Mouse (Mus musculus): ENCODE measurements around the gene Gm39566.
"Not testable (repeated sequence)": the region's sequence is repeated elsewhere in the genome, so short reads cannot be mapped to it uniquely, and the experiment has no call there.

The Gm39566 gene

GRCm38 (mm10) chr11:69815155-69815554, at the start of gene Gm39566:
TSS of gene Gm39566 (minus strand) at chr11:69815298.
- in situ Hi-C loops (cut with MseI, MboI) = no loop called here

DNA sequence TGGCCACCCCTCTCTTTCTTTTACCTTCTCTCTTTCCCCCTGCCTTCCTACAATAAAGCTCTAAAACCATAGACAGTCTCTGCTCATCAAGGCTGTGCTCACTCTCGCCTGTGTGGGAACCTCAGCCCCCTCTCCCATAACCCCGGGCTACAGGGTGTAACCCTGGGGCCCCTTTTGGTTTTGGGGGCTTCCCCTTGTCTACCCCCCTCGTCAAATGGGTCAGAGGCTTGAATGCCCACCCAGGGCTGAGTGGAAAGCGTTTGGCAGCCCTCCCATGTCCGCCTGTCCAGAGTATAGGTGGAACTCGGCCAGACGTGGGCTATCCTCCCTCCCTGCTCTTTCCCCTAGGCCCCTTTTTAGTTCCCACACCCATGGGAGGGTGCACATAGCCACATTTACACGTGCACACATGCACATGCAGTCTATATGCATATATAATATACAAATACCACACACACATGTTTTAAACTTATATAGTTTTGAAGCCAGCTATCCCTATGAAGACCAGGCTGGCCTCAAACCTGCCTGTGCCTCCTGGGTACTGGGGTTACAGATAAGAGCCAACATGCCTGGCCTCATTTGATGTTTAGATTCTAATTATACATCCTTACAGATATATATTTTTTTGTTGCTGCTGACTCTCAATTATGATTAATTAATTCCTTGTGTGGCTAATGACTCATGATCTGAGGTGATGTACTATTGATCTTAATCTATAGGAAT, 49.2 kb upstream of the Gm39566 start:
- in situ Hi-C loops (cut with MseI, MboI) = no loop called here

DNA sequence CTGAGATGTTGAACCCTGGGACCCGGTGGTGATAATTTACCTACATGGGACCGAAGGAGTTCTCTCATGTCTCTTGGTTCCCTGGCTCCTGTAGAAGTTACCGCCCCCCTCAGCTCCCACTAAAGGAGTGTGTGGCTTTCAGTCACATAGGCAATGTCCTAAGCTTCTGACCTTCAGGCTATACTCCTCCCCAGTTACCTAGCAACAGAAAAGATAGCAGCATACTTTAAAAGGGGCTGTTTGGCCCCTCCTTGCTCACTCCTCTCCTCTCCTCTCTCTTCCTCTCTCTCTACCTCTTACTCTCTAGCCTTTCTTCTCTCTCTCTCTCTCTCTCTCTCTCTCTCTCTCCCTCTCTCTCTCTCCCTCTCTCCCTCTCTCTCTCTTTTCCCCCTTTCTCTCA, 48.6 kb upstream of the Gm39566 start:
- in situ Hi-C loops (cut with MseI, MboI) = not testable (repeated sequence)

GRCm38 (mm10) chr11:69858113-69858998, 43.3 kb upstream of the Gm39566 start, which contains the start of gene Tnk1:
TSS of gene Tnk1 (minus strand) at chr11:69858730.
- in situ Hi-C loops (cut with MseI, MboI) = no loop called here

DNA sequence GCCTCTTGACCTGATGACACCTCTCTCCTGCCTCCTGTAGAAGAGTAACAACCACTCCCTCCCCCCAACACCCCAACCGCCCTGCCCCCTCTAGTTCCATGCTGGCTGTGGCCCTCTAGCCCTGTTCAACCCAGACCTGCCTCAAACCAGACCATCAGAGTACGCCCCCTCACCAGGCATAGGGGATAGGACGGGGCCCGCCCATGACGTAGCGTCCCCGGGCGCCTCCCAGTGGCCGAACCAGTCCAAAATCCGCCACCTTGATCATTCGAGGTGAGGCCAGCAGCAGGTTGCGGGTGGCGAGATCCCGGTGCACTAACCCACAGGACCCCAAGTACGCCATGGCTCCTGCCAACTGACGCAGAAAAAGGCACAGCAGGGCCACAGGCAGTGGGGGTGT, 40.2 kb upstream of the Gm39566 start:
- in situ Hi-C loops (cut with MseI, MboI) = no loop called here

DNA sequence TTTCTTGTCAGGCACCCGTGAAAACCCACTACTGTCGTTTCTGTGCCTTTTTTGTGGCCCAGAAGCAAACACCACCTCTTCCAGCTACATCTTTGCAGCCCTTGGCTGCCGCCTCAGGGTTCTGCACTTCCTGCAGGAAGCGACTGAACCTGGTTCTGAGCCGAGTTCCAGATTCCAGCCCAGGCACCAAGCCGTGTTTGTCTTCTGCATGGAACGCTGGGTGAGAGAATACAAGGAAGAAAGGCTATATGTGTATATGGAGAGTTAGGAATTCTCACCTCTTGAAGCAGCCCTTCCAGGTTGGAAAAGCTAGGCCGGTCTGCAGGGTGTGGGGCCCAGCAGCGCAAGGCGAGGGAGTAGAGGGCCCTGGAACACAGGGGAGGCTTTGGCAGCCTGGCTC, 39.6 kb upstream of the Gm39566 start:
- in situ Hi-C loops (cut with MseI, MboI) = no loop called here

- in situ Hi-C loops (cut with MseI, MboI) = no loop called here
These were observed 38.9 kb upstream of the Gm39566 start for GRCm38 (mm10) chr11:69853994-69854393.

DNA sequence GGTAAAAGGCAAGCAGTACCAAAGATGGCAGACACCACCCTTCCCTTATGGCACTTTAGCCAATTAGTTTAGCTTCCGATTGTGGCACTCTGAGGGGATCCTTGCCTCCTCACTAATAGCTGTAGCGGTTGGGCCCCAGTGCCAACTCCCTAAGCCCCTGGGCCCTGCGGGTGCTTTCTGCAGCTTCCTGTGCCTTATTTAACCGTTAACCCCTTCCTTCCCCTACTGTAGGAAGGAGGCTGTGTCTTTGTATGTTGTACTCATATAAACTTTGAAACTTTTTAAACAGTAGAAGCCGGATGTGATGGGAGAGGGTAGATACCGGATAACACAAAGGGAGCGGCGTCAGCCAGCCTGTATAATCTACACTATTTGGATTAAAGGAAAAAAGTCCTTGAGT, 35.7 kb upstream of the Gm39566 start:
- in situ Hi-C loops (cut with MseI, MboI) = no loop called here

DNA sequence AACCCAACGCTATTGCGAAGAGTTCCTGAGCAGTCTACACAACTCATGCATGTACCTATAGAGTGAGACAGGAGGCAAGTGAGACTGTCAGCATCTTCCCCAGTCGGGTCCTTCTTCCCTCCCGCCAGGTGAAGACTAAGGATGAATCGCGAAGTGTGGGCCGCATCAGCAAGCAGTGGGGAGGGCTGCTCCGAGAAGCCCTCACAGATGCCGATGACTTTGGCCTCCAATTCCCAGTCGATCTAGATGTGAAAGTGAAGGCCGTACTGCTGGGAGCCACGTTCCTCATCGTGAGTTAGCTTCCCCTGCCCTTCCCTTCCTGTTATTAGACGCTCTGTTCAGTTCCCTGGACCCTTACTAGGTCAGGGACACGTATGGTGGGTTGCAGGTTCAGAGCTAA, 34.8 kb upstream of the Gm39566 start:
- in situ Hi-C loops (cut with MseI, MboI) = no loop called here

DNA sequence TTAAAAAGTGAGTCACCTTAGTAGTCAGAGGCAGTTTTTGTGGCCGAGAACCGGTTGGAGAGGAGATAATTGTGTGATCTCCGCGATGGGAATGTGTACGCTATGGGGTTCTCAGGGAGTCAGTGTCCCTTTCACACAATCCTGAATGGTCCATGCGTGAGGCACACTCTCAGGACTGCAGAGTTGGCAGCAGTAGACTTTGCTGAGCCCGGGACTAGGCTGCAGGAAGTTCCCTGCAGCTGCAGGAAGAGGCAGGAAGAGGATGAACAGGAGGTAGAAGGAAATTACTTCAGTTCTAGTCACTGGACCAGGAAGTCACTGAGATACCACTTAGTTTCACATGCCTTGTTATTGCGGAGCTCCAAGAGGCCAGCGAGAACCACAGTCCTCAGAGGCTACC, 34.0 kb upstream of the Gm39566 start:
- in situ Hi-C loops (cut with MseI, MboI) = no loop called here

- in situ Hi-C loops (cut with MseI, MboI) = no loop called here
These were observed 32.9 kb upstream of the Gm39566 start for GRCm38 (mm10) chr11:69848021-69848420.

DNA sequence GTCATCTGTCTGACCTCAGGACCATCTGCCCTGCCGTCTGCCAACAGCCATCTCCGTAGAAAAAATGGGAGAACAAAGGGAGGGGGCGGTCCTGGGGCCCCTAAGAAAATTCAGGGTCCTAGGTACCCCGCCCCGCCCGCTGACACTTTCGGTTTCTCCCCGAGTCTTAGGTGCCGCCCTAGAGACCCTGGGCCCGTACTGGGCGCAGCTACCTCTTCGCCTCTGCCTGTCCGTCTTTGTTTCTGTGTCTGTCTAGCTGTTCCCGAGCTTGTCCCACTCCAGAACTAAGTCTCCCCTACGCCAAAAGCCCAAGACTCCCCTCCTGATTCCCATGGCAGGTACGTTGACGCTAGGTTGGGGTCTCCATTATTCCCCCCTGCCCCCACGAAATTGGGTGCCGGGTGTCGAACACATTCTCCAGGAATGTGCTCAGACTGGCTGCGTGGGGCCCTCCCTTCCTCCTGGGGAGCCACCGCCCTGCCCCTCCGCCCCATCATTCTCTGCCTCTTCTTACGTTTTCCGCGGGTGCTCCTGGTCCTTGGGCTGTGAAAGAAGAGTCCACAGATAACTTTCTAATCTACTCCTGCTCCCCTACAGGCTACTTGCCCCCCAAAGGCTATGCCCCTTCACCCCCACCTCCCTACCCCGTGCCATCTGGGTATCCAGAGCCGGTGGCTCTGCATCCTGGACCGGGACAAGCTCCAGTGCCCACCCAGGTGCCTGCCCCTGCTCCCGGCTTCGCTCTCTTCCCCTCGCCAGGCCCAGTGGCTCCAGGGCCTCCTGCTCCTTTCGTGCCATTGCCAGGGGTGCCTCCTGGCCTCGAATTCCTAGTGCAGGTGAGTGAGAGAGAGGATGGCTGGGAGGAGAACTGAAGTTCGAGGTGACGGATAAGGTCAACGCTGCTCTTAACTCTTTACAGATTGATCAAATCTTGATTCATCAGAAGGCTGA, 31.9 kb upstream of the Gm39566 start:
- in situ Hi-C loops (cut with MseI, MboI) = no loop called here

DNA sequence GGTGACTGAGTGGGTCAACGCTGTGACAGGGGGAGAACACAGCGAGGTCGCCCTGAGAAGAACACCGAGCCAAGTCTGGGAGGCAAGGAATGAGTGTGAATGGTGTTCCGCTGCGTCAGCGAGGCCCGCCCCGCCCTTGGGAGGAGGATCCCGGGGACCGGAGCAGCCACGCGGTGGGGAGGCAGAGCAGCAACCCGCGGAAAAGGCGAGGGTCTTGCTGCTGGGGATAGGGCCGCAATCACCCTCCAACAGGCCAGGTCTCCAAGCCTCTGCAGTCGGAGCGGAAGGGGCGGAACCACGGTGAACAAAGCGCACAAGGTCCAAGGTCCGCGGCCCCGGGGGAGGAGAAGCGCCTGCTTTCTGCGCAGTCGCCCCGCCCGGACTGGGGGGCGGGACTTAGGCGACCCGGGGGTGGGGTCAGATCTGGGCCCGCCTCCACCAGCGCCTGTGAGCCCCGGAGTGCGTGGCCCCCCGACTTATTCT, 31.1 kb upstream of the Gm39566 start, which contains the start of gene Plscr3:
Gene Plscr3, plus strand, starts transcription at position 179 of the 483 bp plus-strand sequence.
- in situ Hi-C loops (cut with MseI, MboI) = no loop called here

DNA sequence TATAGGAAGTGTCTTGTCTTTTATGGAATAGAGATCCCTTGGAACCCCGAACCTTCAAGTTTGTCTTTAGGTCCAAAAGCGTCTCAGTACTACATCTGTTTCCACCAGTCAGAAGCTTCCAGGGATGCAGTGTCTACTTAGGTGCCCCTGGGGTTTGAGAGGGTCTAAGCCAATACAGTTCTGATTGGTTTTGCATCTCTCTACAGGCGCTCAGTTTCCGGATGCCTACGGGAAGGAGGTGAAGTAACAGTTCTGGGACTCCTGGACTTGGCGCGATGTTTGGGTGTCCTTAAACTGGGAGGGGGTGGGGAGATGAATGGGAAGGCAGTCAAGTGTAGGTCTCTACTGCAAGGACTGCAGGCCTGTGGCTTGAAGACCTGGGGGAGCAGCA, 23.6 kb upstream of the Gm39566 start:
- in situ Hi-C loops (cut with MseI, MboI) = no loop called here

GRCm38 (mm10) chr11:69837952-69838713, 23.0 kb upstream of the Gm39566 start, which contains the start of gene Tmem256:
TSS of gene Tmem256 (plus strand) at chr11:69838514.
- in situ Hi-C loops (cut with MseI, MboI) = no loop called here

DNA sequence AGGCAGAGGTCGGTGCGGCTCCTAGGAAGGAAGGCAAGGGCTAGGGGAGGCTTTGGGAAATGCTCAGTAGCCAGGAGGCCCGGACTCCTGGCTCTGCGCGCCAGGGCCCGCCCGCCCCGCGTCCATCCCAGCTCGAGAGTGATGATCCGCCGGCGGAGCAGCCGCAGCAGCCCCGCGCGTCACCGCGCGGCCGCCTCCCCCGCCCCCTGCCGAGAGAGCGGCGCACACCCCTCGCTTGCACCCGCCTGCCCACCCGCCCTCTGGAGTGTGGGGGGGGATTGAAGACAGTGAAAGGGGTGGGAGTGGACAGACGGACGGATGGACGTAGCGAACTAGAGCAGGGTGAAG, 22.5 kb upstream of the Gm39566 start, which contains the start of gene Nlgn2:
Gene Nlgn2, minus strand, starts transcription at position 181 of the 348 bp plus-strand sequence.
- in situ Hi-C loops (cut with MseI, MboI) = no loop called here

DNA sequence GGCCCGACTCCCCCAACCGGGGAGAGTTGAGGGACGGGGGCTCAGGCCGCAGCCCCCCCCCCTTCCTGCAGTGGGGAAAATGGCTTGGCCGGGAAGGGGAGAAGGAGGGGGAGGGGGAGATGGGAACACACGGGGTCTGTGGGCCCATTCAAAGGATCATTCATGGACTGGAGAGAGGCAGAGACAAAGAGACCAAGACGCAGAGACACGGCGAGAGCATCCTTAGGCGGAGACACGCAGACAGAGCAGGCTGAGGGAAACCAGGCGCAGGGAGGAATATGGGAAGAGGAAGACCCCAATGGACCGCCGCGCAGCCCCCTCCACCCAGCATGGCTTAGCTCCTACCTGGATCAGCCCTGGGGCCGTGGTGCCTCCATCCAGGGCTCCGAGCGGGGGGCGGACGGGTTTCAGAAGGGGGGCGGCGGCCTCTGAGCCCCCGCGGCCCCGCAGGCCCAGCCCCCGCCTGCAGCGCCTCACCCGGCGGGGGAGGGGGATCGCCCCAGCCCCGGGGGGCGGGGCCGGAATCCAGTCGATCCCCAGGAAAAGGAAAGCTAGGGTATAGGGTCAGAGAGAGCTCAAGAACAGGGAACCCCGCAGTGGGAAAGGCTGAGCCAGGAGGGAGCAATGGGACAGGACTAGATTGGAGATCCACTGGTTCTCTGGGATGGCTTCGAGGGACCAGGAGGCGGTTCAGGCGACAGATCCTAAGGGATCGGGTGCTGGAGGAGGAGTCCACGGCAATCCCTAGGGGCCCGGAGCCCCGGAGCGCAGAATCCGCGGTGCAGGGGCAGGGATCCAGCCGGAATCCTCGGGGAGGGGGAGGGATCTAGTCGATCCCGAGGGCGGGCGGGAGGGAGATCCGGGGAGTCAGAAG, 21.8 kb upstream of the Gm39566 start:
- in situ Hi-C loops (cut with MseI, MboI) = no loop called here

GRCm38 (mm10) chr11:69835966-69836335, 20.9 kb upstream of the Gm39566 start:
- in situ Hi-C loops (cut with MseI, MboI) = no loop called here

GRCm38 (mm10) chr11:69835326-69835965, 20.3 kb upstream of the Gm39566 start:
- in situ Hi-C loops (cut with MseI, MboI) = no loop called here
